Mouse (Mus musculus): ENCODE measurements at regions not wholly inside any gene's neighbourhood (a gene's known extent, or its start where the extent isn't known, plus 50 kb on each side); places are given as distances from the start of the nearest gene placed in this dataset.
A peak's percentile ranks its signal among the peaks of the same experiment; 100 is the strongest.

- DNase-seq (ENCODE audit: low spot score in 2 of 2) = peak in 1 of 2 experiments; percentile 6
Observed at GRCm38 (mm10) chr15:33780960-33781359, 576.7 kb downstream of the 9430069I07Rik start.

DNA sequence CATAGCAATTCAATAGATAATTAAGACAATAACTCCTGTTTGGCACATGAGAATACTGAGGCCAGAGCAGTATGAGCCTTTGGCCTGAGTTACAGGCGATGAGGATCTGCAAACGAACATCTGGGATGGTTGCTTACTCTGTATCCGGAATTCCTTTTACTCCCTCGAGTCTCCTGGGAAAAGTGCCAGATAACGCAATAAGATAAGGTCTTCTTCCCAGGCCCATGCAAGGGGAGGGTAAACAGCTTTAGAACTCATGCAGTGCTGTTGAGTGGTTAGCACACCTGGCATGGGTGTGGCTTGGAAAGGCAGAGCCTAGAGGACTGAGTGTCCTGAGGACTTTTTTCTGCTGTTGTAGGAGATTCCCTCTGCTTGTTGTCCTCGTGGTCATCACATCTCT lies 598.2 kb downstream of the 9430069I07Rik start:
- DNase-seq (ENCODE audit: low spot score in 2 of 2) = no peak

DNA sequence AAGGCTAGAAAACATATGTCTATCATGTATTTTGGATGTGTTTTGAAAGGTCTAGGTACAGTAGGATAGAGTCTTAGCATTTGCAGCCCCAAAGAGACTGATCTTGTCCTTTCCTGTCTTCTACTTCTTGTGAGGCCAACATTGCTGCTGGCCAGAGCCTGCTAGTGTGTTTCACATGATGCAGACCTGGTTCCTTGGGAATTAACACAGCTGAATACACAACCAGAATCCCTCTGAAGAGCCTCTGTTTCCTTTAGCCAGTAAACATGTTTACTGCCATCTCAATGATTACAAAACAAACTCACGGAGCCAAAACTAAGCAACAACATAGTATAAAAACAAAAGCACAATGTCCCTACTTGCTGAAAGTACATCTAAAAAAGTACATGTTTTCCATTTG lies 598.9 kb downstream of the 9430069I07Rik start:
- no peak for DNase-seq (ENCODE audit: low spot score in 2 of 2)
